Mouse (Mus musculus): ENCODE measurements around the gene Lce6a. TPM values are rescaled to one million over a fixed set of nuclear protein-coding genes. Genes with fewer than 3 reads are reported as not detected.

The Lce6a gene
- total and polyA plus RNA-seq, 2 experiments from 2014 or later: not detected

DNA sequence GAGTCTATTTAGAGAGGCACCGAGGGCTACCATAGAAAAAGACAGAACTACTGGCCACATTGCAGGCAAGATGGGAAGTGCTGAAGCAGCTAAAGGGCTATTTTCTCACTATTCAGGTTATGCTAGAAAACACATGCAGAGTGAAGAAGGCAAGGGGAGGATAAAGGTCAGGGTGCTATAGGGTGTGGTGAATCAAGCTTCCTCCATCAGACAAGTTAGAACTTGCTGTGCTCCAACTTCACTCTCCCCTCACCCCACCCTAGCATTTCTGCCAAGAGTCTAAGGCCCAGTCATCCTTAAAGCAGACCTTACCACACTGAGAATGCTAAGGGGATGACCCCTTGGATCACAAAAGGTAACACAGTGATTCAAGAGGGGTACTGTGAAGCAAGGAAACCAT lies 42.0 kb downstream of the Lce6a start:
- H3K4me3 ChIP-seq (ENCODE audit: low read depth, low read length): no peak overlapping the region
- H3K27ac ChIP-seq (ENCODE audit: low read depth): no peak overlapping the region
- no peaks in the 10 kb centered on the region for H3K4me1 ChIP-seq (ENCODE audit: control insufficient read depth, insufficient read depth)
- WGBS: 77% methylated on average over 1 of the region's 1 CpGs
- no peak overlapping the region for H3K4me2 ChIP-seq (ENCODE audit: low read depth, low read length)
- no peaks in the 10 kb centered on the region for H3K27me3 ChIP-seq (ENCODE audit: control insufficient read depth, insufficient read depth, low read length)
- no peaks in the 10 kb centered on the region for H3K36me3 ChIP-seq (replicated peaks; ENCODE audit: control insufficient read depth, insufficient read depth, low read length)
- no peak for ATAC-seq (ENCODE audit: insufficient read depth, low read depth)
- no peak for DNase-seq (ENCODE audit: low spot score)
- H3K9ac ChIP-seq (replicated peaks; ENCODE audit: low read depth, low read length): no peak overlapping the region
- H3K9me3 ChIP-seq (replicated peaks; ENCODE audit: control insufficient read depth, low read length): no peaks in the 10 kb centered on the region
- no peak for TF ChIP-seq CTCF (IDR thresholded peaks at IDR 0.05; ENCODE audit: low read depth)
- no peak for TF ChIP-seq EP300 (IDR thresholded peaks at IDR 0.05; ENCODE audit: low read depth)

DNA sequence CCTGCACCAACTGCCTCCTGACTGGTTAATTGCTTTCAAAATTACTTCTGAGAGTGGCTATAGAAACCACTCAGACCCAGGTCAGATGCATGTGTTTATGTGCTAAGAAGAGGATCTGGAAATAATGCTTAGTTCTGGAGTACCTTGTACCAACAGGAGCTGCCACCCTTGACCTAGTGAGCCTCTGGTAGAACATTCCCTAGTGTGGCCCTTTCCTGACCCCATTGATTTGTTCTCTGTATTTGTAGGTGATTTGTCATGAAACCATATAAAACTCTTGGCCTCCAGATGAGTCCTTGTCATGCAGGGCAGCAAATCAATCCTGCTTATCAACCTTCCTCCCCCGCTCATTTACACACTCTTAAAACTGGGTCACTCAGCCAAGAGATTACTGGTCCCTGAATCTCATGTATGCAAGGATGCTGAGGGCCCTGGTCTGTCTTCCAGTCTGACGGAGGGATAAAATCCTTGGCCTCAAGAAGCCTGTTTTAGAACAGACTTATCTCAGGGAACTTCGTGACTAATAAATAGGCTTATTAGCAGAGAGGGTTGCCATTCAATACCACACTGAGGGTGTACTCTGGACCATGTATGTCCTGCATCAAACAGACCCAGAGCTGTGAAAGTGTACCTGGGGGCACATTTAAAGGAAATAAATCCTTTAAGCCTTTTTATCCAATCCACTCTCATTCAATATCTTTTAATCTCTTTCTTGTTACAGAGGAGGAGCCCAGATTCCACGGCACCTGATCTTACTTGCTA lies 42.6 kb downstream of the Lce6a start:
- no peak for DNase-seq (ENCODE audit: low spot score)
- Histone ChIP-seq H3K4me2 (ENCODE audit: low read depth, low read length) (no peak overlapping the region), H3K4me3 (ENCODE audit: low read depth, low read length) (no peak overlapping the region), H3K36me3 (replicated peaks; ENCODE audit: control insufficient read depth, insufficient read depth, low read length) (no peaks in the 10 kb centered on the region), H3K4me1 (ENCODE audit: control insufficient read depth, insufficient read depth) (no peaks in the 10 kb centered on the region), H3K9me3 (replicated peaks; ENCODE audit: control insufficient read depth, low read length) (no peaks in the 10 kb centered on the region), H3K9ac (replicated peaks; ENCODE audit: low read depth, low read length) (no peak overlapping the region), H3K27ac (ENCODE audit: low read depth) (no peak overlapping the region), H3K27me3 (ENCODE audit: control insufficient read depth, insufficient read depth, low read length) (no peaks in the 10 kb centered on the region)
- peak; percentile 8; the same call in 1 of the 2 replicates for ATAC-seq (ENCODE audit: insufficient read depth, low read depth)
- 57% methylated on average over 4 of the region's 4 CpGs for WGBS
- TF ChIP-seq EP300 (IDR thresholded peaks at IDR 0.05; ENCODE audit: low read depth) (no peak), CTCF (IDR thresholded peaks at IDR 0.05; ENCODE audit: low read depth) (no peak)

DNA sequence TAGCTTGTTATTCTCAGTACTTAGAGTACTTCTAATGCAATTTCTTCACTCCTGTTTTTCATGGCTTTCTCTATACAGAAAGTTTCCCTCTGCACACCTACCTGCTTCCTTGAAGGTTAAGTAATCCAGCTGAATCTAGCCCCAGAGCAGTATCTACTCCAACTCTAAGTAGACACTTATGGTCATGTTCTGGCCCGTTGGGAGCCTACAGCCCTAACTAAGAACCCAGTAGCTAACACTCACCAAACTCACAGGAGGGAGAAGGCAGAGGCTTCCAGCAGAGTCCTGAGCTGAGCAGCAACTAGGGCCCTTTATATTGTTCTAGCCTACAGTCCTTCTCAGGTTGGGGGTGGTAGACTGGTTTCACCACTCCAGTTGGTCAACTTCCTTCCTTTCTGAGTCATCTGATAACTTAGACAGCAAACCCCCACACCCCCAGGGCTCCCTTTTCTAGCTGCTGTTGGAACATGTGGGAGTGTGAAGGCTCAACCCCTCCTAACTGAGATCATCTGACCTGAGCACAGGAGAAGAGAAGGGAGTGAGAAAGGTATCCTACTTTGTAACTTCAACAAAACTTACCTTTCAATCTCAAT lies 47.9 kb downstream of the Lce6a start, which contains the start of gene Ivl:
TSS of gene Ivl (minus strand) at position 287 of the 593 bp plus-strand sequence.
- H3K4me2 ChIP-seq (ENCODE audit: low read depth, low read length): no peak within 1 kb of the TSS
- no peak within 1 kb of the TSS for H3K27ac ChIP-seq (ENCODE audit: low read depth)
- H3K36me3 ChIP-seq (replicated peaks; ENCODE audit: control insufficient read depth, insufficient read depth, low read length): no peaks in the 10 kb centered on the region
- H3K9ac ChIP-seq (replicated peaks; ENCODE audit: low read depth, low read length): no peak within 1 kb of the TSS
- no peak for DNase-seq (ENCODE audit: low spot score)
- TF ChIP-seq EP300 (IDR thresholded peaks at IDR 0.05; ENCODE audit: low read depth) (no peak), CTCF (IDR thresholded peaks at IDR 0.05; ENCODE audit: low read depth) (no peak)
- H3K4me3 ChIP-seq (ENCODE audit: low read depth, low read length): no peak within 1 kb of the TSS
- H3K9me3 ChIP-seq (replicated peaks; ENCODE audit: control insufficient read depth, low read length): no peaks in the 10 kb centered on the region
- no peaks in the 10 kb centered on the region for H3K27me3 ChIP-seq (ENCODE audit: control insufficient read depth, insufficient read depth, low read length)
- WGBS: 40% methylated on average over 1 of the region's 1 CpGs
- no peak for ATAC-seq (ENCODE audit: insufficient read depth, low read depth)
- no peaks in the 10 kb centered on the region for H3K4me1 ChIP-seq (ENCODE audit: control insufficient read depth, insufficient read depth)

DNA sequence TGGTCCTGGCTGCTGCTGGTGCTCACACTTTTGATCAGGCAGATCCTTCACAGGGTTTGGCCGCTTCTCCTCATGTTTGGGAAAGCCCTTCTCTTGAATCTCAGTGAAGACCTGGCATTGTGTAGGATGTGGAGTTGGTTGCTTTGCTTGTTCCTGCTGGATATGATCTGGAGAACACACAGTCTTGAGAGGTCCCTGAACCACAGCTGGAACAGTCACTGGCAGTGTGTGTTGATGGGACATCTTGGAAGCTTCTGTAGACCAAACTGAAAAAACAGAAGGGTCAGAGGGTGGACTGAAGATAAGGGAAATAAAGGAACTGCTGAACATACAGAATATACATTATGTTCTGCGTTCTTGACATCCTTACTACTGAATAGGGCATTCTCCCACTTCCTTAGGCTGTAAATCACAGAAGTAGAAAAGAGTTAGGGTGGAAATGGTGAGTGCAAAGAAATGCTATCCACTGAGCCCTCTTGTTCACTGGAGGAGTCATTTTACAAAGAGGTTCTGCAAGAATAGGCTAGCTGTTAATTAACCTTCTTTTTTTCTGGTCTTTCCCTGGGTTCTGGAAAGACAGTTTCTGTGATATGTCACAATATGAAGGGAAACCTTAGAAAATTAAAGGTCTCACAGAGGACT lies 48.8 kb downstream of the Lce6a start:
- Histone ChIP-seq H3K9me3 (replicated peaks; ENCODE audit: control insufficient read depth, low read length) (no peaks in the 10 kb centered on the region), H3K36me3 (replicated peaks; ENCODE audit: control insufficient read depth, insufficient read depth, low read length) (no peaks in the 10 kb centered on the region), H3K4me1 (ENCODE audit: control insufficient read depth, insufficient read depth) (no peaks in the 10 kb centered on the region), H3K9ac (replicated peaks; ENCODE audit: low read depth, low read length) (no peak overlapping the region), H3K4me3 (ENCODE audit: low read depth, low read length) (no peak overlapping the region), H3K27me3 (ENCODE audit: control insufficient read depth, insufficient read depth, low read length) (no peaks in the 10 kb centered on the region), H3K4me2 (ENCODE audit: low read depth, low read length) (no peak overlapping the region), H3K27ac (ENCODE audit: low read depth) (no peak overlapping the region)
- no peak for ATAC-seq (ENCODE audit: insufficient read depth, low read depth)
- 46% methylated on average over 2 of the region's 2 CpGs for WGBS
- TF ChIP-seq CTCF (IDR thresholded peaks at IDR 0.05; ENCODE audit: low read depth): no peak
- no peak for TF ChIP-seq EP300 (IDR thresholded peaks at IDR 0.05; ENCODE audit: low read depth)
- DNase-seq (ENCODE audit: low spot score): no peak

Other genes starting within 250 kb of the Lce6a start
- gene Sprr2h, start 236.0 kb downstream of the Lce6a start, total RNA-seq (2014; rRNA removed; ENCODE audit: low replicate concordance): not detected in 2 replicates
- not detected in 2 replicates for gene Sprr2h, start 236.0 kb downstream of the Lce6a start, polyA plus RNA-seq (2015; fragmentation: Nextera tagmentation; extraction: Ambion mirVana)
- not detected in 2 replicates for gene Sprr2i, start 213.7 kb downstream of the Lce6a start, total RNA-seq (2014; rRNA removed; ENCODE audit: low replicate concordance)
- gene Sprr2i, start 213.7 kb downstream of the Lce6a start, polyA plus RNA-seq (2015; fragmentation: Nextera tagmentation; extraction: Ambion mirVana): not detected in 2 replicates
- gene Sprr2j-ps, start 203.6 kb downstream of the Lce6a start, total RNA-seq (2014; rRNA removed; ENCODE audit: low replicate concordance): not detected in 2 replicates
- gene Sprr2j-ps, start 203.6 kb downstream of the Lce6a start, polyA plus RNA-seq (2015; fragmentation: Nextera tagmentation; extraction: Ambion mirVana): not detected in 2 replicates
- 1.3 and 2.1 TPM in 2 replicates for gene Gm9774, start 192.2 kb downstream of the Lce6a start, total RNA-seq (2014; rRNA removed; ENCODE audit: low replicate concordance)
- gene Gm9774, start 192.2 kb downstream of the Lce6a start, polyA plus RNA-seq (2015; fragmentation: Nextera tagmentation; extraction: Ambion mirVana): 5.9 and 6.2 TPM in 2 replicates
- gene Sprr2k, start 189.1 kb downstream of the Lce6a start, total RNA-seq (2014; rRNA removed; ENCODE audit: low replicate concordance): not detected in 2 replicates
- gene Sprr2k, start 189.1 kb downstream of the Lce6a start, polyA plus RNA-seq (2015; fragmentation: Nextera tagmentation; extraction: Ambion mirVana): not detected in 2 replicates
- gene Sprr1b, start 182.9 kb downstream of the Lce6a start, total RNA-seq (2014; rRNA removed; ENCODE audit: low replicate concordance): not detected in 2 replicates
- not detected in 2 replicates for gene Sprr1b, start 182.9 kb downstream of the Lce6a start, polyA plus RNA-seq (2015; fragmentation: Nextera tagmentation; extraction: Ambion mirVana)
- gene Sprr3, start 162.9 kb downstream of the Lce6a start, total RNA-seq (2014; rRNA removed; ENCODE audit: low replicate concordance): not detected in 2 replicates
- not detected in 2 replicates for gene Sprr3, start 162.9 kb downstream of the Lce6a start, polyA plus RNA-seq (2015; fragmentation: Nextera tagmentation; extraction: Ambion mirVana)
- 44.3 TPM in 1 of 2 replicates, not detected in the other for gene Sprr1a, start 135.8 kb downstream of the Lce6a start, total RNA-seq (2014; rRNA removed; ENCODE audit: low replicate concordance)
- gene Sprr1a, start 135.8 kb downstream of the Lce6a start, polyA plus RNA-seq (2015; fragmentation: Nextera tagmentation; extraction: Ambion mirVana): 0.19 TPM in 2 replicates
- not detected in 2 replicates for gene Sprr4, start 121.2 kb downstream of the Lce6a start, total RNA-seq (2014; rRNA removed; ENCODE audit: low replicate concordance)
- gene Sprr4, start 121.2 kb downstream of the Lce6a start, polyA plus RNA-seq (2015; fragmentation: Nextera tagmentation; extraction: Ambion mirVana): not detected in 2 replicates
- not detected in 2 replicates for gene 2310046K23Rik, start 87.1 kb downstream of the Lce6a start, total RNA-seq (2014; rRNA removed; ENCODE audit: low replicate concordance)
- not detected in 2 replicates for gene 2310046K23Rik, start 87.1 kb downstream of the Lce6a start, polyA plus RNA-seq (2015; fragmentation: Nextera tagmentation; extraction: Ambion mirVana)
- gene Ivl, start 47.9 kb downstream of the Lce6a start, total RNA-seq (2014; rRNA removed; ENCODE audit: low replicate concordance): 6.4 TPM in 1 of 2 replicates, not detected in the other
- not detected in 2 replicates for gene Ivl, start 47.9 kb downstream of the Lce6a start, polyA plus RNA-seq (2015; fragmentation: Nextera tagmentation; extraction: Ambion mirVana)
- not detected in 2 replicates for gene Smcp, start 32.7 kb downstream of the Lce6a start, total RNA-seq (2014; rRNA removed; ENCODE audit: low replicate concordance)
- gene Smcp, start 32.7 kb downstream of the Lce6a start, polyA plus RNA-seq (2015; fragmentation: Nextera tagmentation; extraction: Ambion mirVana): not detected in 2 replicates
- gene 2210017I01Rik, start 14.2 kb downstream of the Lce6a start, total RNA-seq (2014; rRNA removed; ENCODE audit: low replicate concordance): not detected in 2 replicates
- not detected in 2 replicates for gene 2210017I01Rik, start 14.2 kb downstream of the Lce6a start, polyA plus RNA-seq (2015; fragmentation: Nextera tagmentation; extraction: Ambion mirVana)
- gene Lce1a1, start 26.6 kb upstream of the Lce6a start, total RNA-seq (2014; rRNA removed; ENCODE audit: low replicate concordance): not detected in 2 replicates
- gene Lce1a1, start 26.6 kb upstream of the Lce6a start, polyA plus RNA-seq (2015; fragmentation: Nextera tagmentation; extraction: Ambion mirVana): not detected in 2 replicates
- gene Lce1b, start 35.3 kb upstream of the Lce6a start, total RNA-seq (2014; rRNA removed; ENCODE audit: low replicate concordance): not detected in 2 replicates
- gene Lce1b, start 35.3 kb upstream of the Lce6a start, polyA plus RNA-seq (2015; fragmentation: Nextera tagmentation; extraction: Ambion mirVana): not detected in 2 replicates
- not detected in 2 replicates for gene Lce1a2, start 48.7 kb upstream of the Lce6a start, total RNA-seq (2014; rRNA removed; ENCODE audit: low replicate concordance)
- not detected in 2 replicates for gene Lce1a2, start 48.7 kb upstream of the Lce6a start, polyA plus RNA-seq (2015; fragmentation: Nextera tagmentation; extraction: Ambion mirVana)
- gene Lce1c, start 57.6 kb upstream of the Lce6a start, total RNA-seq (2014; rRNA removed; ENCODE audit: low replicate concordance): not detected in 2 replicates
- not detected in 2 replicates for gene Lce1c, start 57.6 kb upstream of the Lce6a start, polyA plus RNA-seq (2015; fragmentation: Nextera tagmentation; extraction: Ambion mirVana)
- not detected in 2 replicates for gene Lce1d, start 65.5 kb upstream of the Lce6a start, total RNA-seq (2014; rRNA removed; ENCODE audit: low replicate concordance)
- gene Lce1d, start 65.5 kb upstream of the Lce6a start, polyA plus RNA-seq (2015; fragmentation: Nextera tagmentation; extraction: Ambion mirVana): not detected in 2 replicates
- not detected in 2 replicates for gene Lce1e, start 87.4 kb upstream of the Lce6a start, total RNA-seq (2014; rRNA removed; ENCODE audit: low replicate concordance)
- not detected in 2 replicates for gene Lce1e, start 87.4 kb upstream of the Lce6a start, polyA plus RNA-seq (2015; fragmentation: Nextera tagmentation; extraction: Ambion mirVana)
- not detected in 2 replicates for gene Lce1f, start 98.7 kb upstream of the Lce6a start, total RNA-seq (2014; rRNA removed; ENCODE audit: low replicate concordance)
- gene Lce1f, start 98.7 kb upstream of the Lce6a start, polyA plus RNA-seq (2015; fragmentation: Nextera tagmentation; extraction: Ambion mirVana): not detected in 2 replicates
- gene Gm38119, start 117.4 kb upstream of the Lce6a start, total RNA-seq (2014; rRNA removed; ENCODE audit: low replicate concordance): not detected in 2 replicates
- not detected in 2 replicates for gene Gm38119, start 117.4 kb upstream of the Lce6a start, polyA plus RNA-seq (2015; fragmentation: Nextera tagmentation; extraction: Ambion mirVana)
- not detected in 2 replicates for gene Lce1g, start 130.7 kb upstream of the Lce6a start, total RNA-seq (2014; rRNA removed; ENCODE audit: low replicate concordance)
- not detected in 2 replicates for gene Lce1g, start 130.7 kb upstream of the Lce6a start, polyA plus RNA-seq (2015; fragmentation: Nextera tagmentation; extraction: Ambion mirVana)
- not detected in 2 replicates for gene Lce1h, start 143.4 kb upstream of the Lce6a start, total RNA-seq (2014; rRNA removed; ENCODE audit: low replicate concordance)
- gene Lce1h, start 143.4 kb upstream of the Lce6a start, polyA plus RNA-seq (2015; fragmentation: Nextera tagmentation; extraction: Ambion mirVana): not detected in 2 replicates
- gene Lce1i, start 157.2 kb upstream of the Lce6a start, total RNA-seq (2014; rRNA removed; ENCODE audit: low replicate concordance): not detected in 2 replicates
- not detected in 2 replicates for gene Lce1i, start 157.2 kb upstream of the Lce6a start, polyA plus RNA-seq (2015; fragmentation: Nextera tagmentation; extraction: Ambion mirVana)
- gene Lce1j, start 168.9 kb upstream of the Lce6a start, total RNA-seq (2014; rRNA removed; ENCODE audit: low replicate concordance): not detected in 2 replicates
- gene Lce1j, start 168.9 kb upstream of the Lce6a start, polyA plus RNA-seq (2015; fragmentation: Nextera tagmentation; extraction: Ambion mirVana): not detected in 2 replicates
- gene Lce1k, start 186.2 kb upstream of the Lce6a start, total RNA-seq (2014; rRNA removed; ENCODE audit: low replicate concordance): not detected in 2 replicates
- not detected in 2 replicates for gene Lce1k, start 186.2 kb upstream of the Lce6a start, polyA plus RNA-seq (2015; fragmentation: Nextera tagmentation; extraction: Ambion mirVana)
- not detected in 2 replicates for gene Kprp, start 205.6 kb upstream of the Lce6a start, total RNA-seq (2014; rRNA removed; ENCODE audit: low replicate concordance)
- gene Kprp, start 205.6 kb upstream of the Lce6a start, polyA plus RNA-seq (2015; fragmentation: Nextera tagmentation; extraction: Ambion mirVana): not detected in 2 replicates
- not detected in 2 replicates for gene Lce1l, start 229.6 kb upstream of the Lce6a start, total RNA-seq (2014; rRNA removed; ENCODE audit: low replicate concordance)
- gene Lce1l, start 229.6 kb upstream of the Lce6a start, polyA plus RNA-seq (2015; fragmentation: Nextera tagmentation; extraction: Ambion mirVana): not detected in 2 replicates
- gene 2310050C09Rik, start 248.6 kb upstream of the Lce6a start, total RNA-seq (2014; rRNA removed; ENCODE audit: low replicate concordance): not detected in 2 replicates
- not detected in 2 replicates for gene 2310050C09Rik, start 248.6 kb upstream of the Lce6a start, polyA plus RNA-seq (2015; fragmentation: Nextera tagmentation; extraction: Ambion mirVana)